Mouse (Mus musculus) macrophage (primary cell): ENCODE measurements around the gene 4930578G10Rik. TPM values are rescaled to one million over a fixed set of nuclear protein-coding genes. Genes with fewer than 3 reads are reported as not detected.
A peak's percentile ranks its signal among the peaks of the same experiment; 100 is the strongest.

Source experiments
- H3K27ac ChIP-seq: fragments of 350-480 bp; formaldehyde crosslinking; 2 replicates; pipeline ENCODE4 v1.9.0; 2021
- H3K36me3 ChIP-seq: fragments of 350-480 bp; formaldehyde crosslinking; 2 replicates; pipeline ENCODE4 v1.9.0; 2021; ENCODE audit errors: inconsistent target
- H3K4me3 ChIP-seq: fragments of 350-480 bp; formaldehyde crosslinking; 2 replicates; pipeline ENCODE4 v1.9.0; 2021; ENCODE audit errors: inconsistent target
- H3K79me2 ChIP-seq: fragments of 350-480 bp; formaldehyde crosslinking; 2 replicates; pipeline ENCODE4 v1.9.0; 2021; ENCODE audit errors: inconsistent target
- WGBS: methylation state at CpG from one replicate; pipeline ENCODE4 v1.1.7; 2026; ENCODE audit warnings: inconsistent platforms; ENCODE audit not compliant: missing documents; 5-methylcytosine and 5-hydroxymethylcytosine counted together
- polyA plus RNA-seq: library from polyadenylated mRNA; stranded (reverse); fragments of 250-400 nt; gene quantifications from 3 replicates; pipeline ENCODE4 v1.2.4, GENCODE M21; 2018; ENCODE audit warnings: inconsistent platforms

4930578G10Rik gene
- polyA plus RNA-seq, 1 experiment from 2014 or later, result not detected

DNA sequence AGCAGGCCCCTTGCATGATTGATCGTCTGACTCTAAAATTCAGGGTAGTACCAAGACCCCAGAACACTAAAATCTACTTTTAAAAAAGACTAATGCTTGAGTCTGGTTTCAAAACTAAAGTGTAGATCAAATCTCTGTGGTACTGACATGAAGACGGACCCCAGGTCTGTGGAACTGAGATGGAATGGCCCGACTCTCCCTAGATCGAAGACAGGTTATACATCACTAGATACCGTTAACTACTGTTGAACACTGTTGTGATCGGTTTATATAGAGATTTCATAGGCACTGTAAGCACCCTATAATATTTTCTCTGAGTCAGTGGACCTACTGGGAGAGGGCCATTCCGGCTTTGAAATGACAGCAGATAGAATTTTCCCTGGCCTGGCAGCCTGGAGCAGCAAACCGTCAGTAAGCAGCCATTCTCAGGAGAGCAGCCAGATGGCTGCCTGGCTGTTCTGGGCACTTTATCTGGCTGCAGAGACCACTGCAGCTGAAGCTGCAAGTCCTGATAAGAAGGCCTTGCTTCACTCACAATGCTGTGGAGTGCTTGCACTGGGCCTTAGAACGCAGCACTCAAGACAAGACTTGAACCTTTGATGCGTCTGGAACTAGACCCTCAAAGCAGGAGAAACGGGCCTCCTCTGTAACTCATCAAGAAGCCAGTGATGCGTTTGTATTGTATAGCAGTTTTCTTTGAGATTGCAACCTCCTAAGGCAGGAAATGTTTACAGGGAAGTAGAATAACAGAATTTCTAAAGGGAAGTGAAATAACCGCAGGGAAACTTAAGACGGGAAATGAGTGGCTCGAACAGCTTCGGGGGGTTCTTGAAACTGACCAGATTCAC is 144.7 kb downstream of the 4930578G10Rik start:
- Histone ChIP-seq H3K36me3 (no peaks in the 10 kb centered on the region), H3K4me3 (no peak overlapping the region), H3K27ac (peak overlapping the region; percentile 70), H3K79me2 (no peaks in the 10 kb centered on the region)
- 37% methylated on average over 16 of the region's 16 CpGs for WGBS

DNA sequence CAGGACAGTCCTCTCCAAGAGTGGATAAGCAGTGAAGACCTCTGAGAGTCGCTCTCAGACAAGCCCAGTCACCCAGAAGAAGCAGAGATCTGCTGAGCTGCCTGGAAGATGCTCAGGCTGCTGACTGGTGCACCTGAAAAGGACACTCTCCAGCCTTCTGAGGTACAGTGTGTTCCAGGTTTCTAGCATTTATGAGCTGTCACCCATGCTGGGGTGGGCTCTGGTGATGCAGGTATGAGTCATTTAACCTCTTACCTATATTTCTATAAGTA is 145.3 kb downstream of the 4930578G10Rik start:
- H3K36me3 ChIP-seq, result no peaks in the 10 kb centered on the region
- H3K4me3 ChIP-seq, result no peak overlapping the region
- H3K79me2 ChIP-seq, result no peaks in the 10 kb centered on the region
- WGBS, result 11% methylated on average over 1 of the region's 1 CpGs
- peak overlapping the region; percentile 70 for H3K27ac ChIP-seq

DNA sequence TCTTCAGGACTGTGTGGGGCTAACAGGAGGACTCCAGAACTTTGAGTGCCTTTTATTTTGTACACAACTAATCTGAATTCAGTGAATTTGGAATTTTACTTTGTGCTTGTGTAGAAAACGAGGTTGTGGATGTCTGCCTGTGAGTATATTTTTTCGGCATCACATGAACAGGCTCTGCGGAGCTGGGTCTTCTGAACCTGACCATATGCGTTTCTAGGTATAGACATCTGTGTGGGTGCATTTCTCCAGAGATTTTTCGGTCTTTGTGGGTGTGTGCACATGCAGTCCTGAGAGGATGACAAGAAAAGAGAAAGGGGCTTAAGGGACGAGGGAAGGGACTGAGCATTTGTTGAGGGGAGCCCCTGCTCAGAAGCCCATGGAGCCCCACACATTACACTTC is 151.6 kb downstream of the 4930578G10Rik start:
- H3K27ac ChIP-seq, result no peak overlapping the region

DNA sequence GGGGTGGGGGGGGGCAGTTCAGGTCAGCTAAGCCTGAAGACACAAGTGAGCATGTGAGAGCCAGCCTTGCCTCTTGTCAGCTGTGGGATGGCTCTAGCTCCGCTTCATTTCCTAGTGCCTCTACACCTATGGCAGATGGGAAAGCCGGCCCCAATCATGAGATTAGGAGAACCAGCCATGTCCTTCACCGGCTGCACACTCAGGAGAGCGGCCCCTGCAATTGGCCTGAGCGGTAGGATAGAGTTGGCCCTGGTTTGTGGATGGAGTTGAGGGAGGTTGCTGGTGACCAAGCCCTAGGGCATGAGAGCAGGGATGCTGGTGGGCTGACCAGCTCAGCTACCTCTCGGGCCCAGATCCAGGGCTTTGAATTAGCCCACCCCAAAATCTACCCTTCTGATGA is 153.5 kb downstream of the 4930578G10Rik start:
- Histone ChIP-seq H3K79me2 (no peaks in the 10 kb centered on the region), H3K36me3 (no peaks in the 10 kb centered on the region), H3K4me3 (no peak overlapping the region), H3K27ac (no peak overlapping the region)
- 92% methylated on average over 6 of the region's 6 CpGs for WGBS

More for the DNA sequence above, 151.6 kb downstream of the 4930578G10Rik start:
- no peak overlapping the region for H3K4me3 ChIP-seq
- WGBS, result 92% methylated on average over 6 of the region's 6 CpGs
- H3K36me3 ChIP-seq, result no peaks in the 10 kb centered on the region
- no peaks in the 10 kb centered on the region for H3K79me2 ChIP-seq

DNA sequence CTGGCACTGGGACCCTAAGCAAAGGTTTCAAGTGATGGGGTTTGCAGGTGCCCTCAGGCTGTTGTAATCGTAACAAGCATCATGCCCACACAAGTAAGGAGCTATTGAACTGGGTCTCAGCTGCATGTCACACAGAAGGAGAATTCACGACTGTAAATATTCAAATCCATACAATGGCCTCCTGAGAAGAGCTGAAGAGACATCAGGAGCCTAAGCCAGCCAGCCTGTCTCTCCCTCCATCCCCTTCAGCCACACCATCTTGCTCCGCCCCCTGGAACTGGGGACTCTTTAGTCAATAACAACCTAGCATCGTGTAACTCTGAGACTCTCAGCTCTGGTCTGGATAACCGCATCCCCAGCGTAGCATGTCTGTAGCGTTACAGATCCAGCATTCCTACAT is 155.8 kb downstream of the 4930578G10Rik start:
- Histone ChIP-seq H3K36me3 (no peaks in the 10 kb centered on the region), H3K79me2 (no peaks in the 10 kb centered on the region), H3K4me3 (no peak overlapping the region), H3K27ac (no peak overlapping the region)
- WGBS, result 92% methylated on average over 7 of the region's 7 CpGs

DNA sequence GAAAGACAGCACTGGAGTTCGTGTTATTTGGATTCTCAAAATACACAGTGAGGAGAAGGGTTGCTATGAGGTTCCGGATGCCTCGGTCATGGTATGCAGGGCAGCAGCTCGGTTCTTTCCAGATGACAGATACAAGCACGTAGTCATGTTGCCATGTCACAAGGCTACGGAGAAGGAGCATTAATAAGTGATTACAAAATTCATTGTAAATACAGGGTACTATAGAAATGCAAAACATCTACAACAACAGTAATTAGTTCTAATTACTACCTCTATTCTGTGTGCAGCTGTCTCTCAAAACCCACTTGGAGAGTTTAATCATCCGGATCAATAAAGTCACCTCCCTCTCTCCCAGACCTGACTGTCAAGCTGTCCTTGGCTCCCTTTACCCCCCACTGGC is 159.8 kb downstream of the 4930578G10Rik start:
- Histone ChIP-seq H3K4me3 (no peak overlapping the region), H3K27ac (no peak overlapping the region), H3K36me3 (no peaks in the 10 kb centered on the region), H3K79me2 (no peaks in the 10 kb centered on the region)
- WGBS, result 95% methylated on average over 7 of the region's 7 CpGs

Other genes with a start within 250 kb of the 4930578G10Rik start
- not detected in 3 replicates for gene Fam205a2, start 207.4 kb upstream of the 4930578G10Rik start, polyA plus RNA-seq
- gene Gm10591, start 123.3 kb upstream of the 4930578G10Rik start, polyA plus RNA-seq, result not detected in 3 replicates
- not detected in 3 replicates for gene Gm2564, start 105.8 kb upstream of the 4930578G10Rik start, polyA plus RNA-seq
- not detected in 3 replicates for gene Ccl27b, start 80.3 kb upstream of the 4930578G10Rik start, polyA plus RNA-seq
- gene Il11ra2, start 73.7 kb upstream of the 4930578G10Rik start, polyA plus RNA-seq, result not detected in 3 replicates
- gene Ccl19, start 21.0 kb downstream of the 4930578G10Rik start, polyA plus RNA-seq, result not detected in 3 replicates
- not detected in 3 replicates for gene Ccl21a, start 38.4 kb downstream of the 4930578G10Rik start, polyA plus RNA-seq
- gene Fam205a1, start 118.3 kb downstream of the 4930578G10Rik start, polyA plus RNA-seq, result not detected in 3 replicates
- not detected in 3 replicates for gene Gm12394, start 121.2 kb downstream of the 4930578G10Rik start, polyA plus RNA-seq
- not detected in 3 replicates for gene Fam205c, start 138.7 kb downstream of the 4930578G10Rik start, polyA plus RNA-seq
- gene Phf24, start 181.1 kb downstream of the 4930578G10Rik start, polyA plus RNA-seq, result 0.12 to 0.16 TPM in 2 of 3 replicates, not detected in the other
- 7.1 to 8.8 TPM (median 7.8 TPM) in 3 replicates for gene Dnajb5, start 214.3 kb downstream of the 4930578G10Rik start, polyA plus RNA-seq
- gene 1700022I11Rik, start 234.1 kb downstream of the 4930578G10Rik start, polyA plus RNA-seq, result 0.24 TPM in 1 of 3 replicates, not detected in the others